ENCODE assay signal across 16 mouse cellular contexts in genomic region chr13:63879864-63880141, GRCm38 (mm10).
"Had no signal": no experiment of that assay in that cellular context is flagged by ENCODE, and none has a peak within 500 bp of the region (broad histone marks: within the 10 kb centered on the region; RNA-seq: fewer than 3 reads in every experiment).

No protein-coding gene starts in this region.

- H3K9ac ChIP-seq: liver, embryonic 13.5 days; liver, embryonic 15.5 days; liver, postnatal 0 days; lung, embryonic 14.5 days; midbrain, embryonic 13.5 days; neural tube, embryonic 12.5 days had no signal

- H3K27ac ChIP-seq: liver, embryonic 13.5 days; liver, embryonic 15.5 days; macrophage; midbrain, embryonic 13.5 days; neural tube, embryonic 12.5 days had no signal

- H3K36me3 ChIP-seq: liver, embryonic 13.5 days; liver, embryonic 15.5 days; midbrain, embryonic 13.5 days; neural tube, embryonic 12.5 days had no signal

- H3K9me3 ChIP-seq: liver, embryonic 13.5 days; liver, embryonic 15.5 days; megakaryocyte, embryonic 14.5 days; midbrain, embryonic 13.5 days; neural tube, embryonic 12.5 days had no signal

- H3K4me3 ChIP-seq: liver, embryonic 13.5 days; liver, embryonic 15.5 days; megakaryocyte, embryonic 14.5 days; midbrain, embryonic 13.5 days; neural tube, embryonic 12.5 days had no signal

- ATAC-seq: liver, postnatal 0 days; midbrain, embryonic 13.5 days; midbrain, embryonic 16.5 days had no signal

- H3K4me2 ChIP-seq: liver, embryonic 13.5 days; liver, embryonic 15.5 days; lung, embryonic 14.5 days; midbrain, embryonic 11.5 days; midbrain, embryonic 13.5 days; neural tube, embryonic 12.5 days had no signal

- DNase-seq: liver, embryonic 13.5 days; liver, postnatal 0 days; lung, postnatal 14 days; lung, postnatal 36 days; right cerebral cortex, postnatal 14 days; thymus, adult 18-20 months; thymus, postnatal 14 days; thymus, postnatal 36 days had no signal

- H3K4me1 ChIP-seq: megakaryocyte, embryonic 14.5 days; neural tube, embryonic 12.5 days had no signal

- H3K27me3 ChIP-seq: liver, embryonic 13.5 days; liver, embryonic 15.5 days; megakaryocyte, embryonic 14.5 days; midbrain, embryonic 13.5 days; neural tube, embryonic 12.5 days had no signal
